Mouse (Mus musculus) ES-CJ7 (cell line): ENCODE data around the gene Daam1.

Experiments used
- DNase-seq: peaks from one replicate; pipeline ENCODE4 v3.0.0; 2011; ENCODE audit warnings: low read depth, low spot score

The Daam1 gene

GRCm38 (mm10) chr12:72041238-72041637 is 210.4 kb downstream of the Daam1 start:
- no peak for DNase-seq
